Mouse (Mus musculus): ENCODE measurements around the gene Rubcn.

GRCm38 (mm10) chr16:32906186-32906585, 28.6 kb upstream of the Rubcn start:
- no peak for TF ChIP-seq POLR2A (IDR thresholded peaks at IDR 0.05; ENCODE audit: borderline replicate concordance, low read depth, low read length)
- TF ChIP-seq CTCF (IDR thresholded peaks at IDR 0.05; ENCODE audit: low read depth, low read length), result no peak
